Mouse (Mus musculus): ENCODE measurements around the gene Ccn1.

Ccn1 gene

DNA sequence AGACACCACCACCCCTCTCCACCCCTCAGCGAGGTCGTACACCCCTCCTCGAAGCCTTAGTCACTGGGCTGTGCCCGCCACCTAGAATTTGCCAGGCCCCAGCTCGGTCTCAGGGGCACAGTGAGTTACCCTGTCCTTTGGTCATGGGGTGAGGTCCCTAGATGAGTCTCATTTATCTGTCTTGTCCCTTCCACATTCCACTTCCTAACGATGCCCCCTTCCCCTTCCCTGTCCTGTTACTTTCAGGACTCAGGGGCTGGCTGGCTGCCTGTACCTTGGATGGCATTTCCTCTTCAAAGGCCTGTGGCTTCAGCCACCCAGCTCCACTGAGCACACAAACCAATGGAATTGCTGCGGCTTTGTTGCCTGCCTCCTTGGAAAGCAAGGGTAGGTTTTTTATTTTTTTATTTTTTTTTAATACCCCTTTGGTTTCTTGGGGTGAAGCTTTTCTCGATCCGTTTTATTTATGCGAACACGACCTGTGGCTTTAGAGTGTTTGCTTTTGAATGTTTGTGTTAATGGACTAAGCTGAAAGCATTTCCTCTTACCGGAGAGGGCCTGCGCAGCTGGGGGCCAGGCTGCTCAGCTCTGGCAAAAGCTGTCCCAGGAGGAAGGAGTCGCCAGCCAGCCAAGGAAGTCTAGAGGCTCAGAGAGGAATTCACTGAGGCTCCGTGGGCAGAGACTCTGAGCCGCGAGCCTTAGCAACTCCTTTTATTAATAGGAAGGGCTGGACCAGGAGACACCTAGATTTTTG is 35.2 kb downstream of the Ccn1 start:
- no peak for DNase-seq

DNA sequence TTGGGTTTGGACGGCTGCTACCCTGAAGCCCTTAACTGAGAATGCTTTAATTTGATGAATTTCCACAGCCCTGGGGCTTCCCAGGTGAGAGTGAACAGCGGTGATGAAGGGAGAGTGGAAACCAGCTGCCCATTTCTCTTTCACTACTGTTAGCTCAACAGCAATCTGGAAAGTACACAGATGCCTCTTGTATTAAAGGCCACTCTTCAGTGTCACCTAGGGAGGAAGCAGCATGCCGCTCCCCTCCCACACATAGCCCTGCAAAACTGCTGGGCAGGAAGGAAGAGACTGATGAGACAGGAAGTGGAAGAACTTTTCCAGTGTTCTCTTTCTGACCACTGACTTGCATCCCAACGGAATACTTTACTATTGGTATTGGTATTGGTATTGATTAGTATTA is 36.5 kb downstream of the Ccn1 start:
- DNase-seq = no peak

DNA sequence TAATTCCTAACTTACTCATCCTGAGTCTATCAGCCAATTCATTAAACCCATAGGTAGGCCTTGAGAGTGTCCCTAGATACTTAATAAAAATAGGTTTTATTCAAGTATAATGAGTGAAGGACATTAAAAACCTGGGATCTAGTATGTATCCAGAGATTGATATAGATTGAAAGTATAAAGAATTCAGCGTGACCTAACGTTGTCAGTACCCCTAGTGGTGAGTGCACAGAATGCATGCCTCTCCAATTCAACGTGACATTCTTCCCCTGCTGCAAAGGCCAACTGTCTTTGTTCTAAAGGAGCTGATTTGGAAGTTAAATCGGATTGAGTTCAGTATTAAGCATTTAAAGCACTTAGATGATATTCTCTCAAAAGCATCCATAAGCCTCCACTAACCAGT is 37.1 kb downstream of the Ccn1 start:
- DNase-seq = no peak

DNA sequence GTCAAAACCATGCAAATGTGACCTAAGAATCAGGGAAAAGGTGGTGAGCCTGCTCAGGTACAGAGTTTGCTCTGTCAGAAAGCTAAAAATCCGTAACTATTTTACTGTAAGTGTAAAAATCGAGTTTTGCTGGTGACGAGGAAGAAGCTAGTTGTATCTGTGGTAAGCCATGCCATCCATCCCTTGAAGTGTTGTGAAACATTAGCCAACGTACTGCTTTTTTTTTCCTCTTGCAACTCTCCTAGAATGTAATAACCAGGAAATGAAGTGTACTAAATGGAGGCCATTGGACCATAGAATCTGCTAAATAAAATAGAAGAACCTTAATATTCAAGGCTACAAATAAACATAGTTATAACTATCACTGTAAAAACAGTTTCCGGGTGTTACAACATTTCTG is 41.5 kb downstream of the Ccn1 start:
- DNase-seq = no peak

DNA sequence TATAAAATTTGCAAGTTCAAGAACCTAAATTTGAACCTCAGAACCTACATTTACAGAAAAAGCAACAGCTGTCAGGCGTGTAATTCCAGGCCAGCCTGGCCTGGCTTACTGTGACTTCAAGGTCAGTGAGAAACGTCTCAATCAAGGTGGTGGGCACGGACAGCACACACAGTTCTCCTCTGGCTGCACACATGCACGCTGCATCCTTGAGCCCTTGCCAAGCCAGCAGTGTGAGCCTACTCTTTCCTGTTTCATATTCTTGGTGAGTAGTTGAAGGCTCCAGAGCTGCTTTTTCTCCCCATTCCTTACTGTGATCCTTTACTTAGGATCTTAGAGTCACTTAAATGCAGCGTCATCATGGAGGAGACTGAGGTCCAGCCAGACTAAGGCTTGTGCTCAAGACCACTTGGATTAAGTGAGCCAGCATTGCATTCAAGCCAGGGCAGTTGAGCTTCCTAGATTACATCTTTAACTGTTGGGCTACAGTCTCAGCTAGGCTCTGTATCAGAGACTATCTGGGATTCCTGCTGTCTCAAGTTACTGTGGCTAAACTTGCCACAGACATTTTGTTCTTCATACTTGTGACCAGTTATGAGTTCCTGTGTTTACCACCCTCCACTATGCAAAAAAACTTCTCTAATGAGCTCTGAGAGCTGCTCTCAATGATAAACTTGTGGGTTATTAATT is 44.2 kb downstream of the Ccn1 start:
- DNase-seq = no peak

DNA sequence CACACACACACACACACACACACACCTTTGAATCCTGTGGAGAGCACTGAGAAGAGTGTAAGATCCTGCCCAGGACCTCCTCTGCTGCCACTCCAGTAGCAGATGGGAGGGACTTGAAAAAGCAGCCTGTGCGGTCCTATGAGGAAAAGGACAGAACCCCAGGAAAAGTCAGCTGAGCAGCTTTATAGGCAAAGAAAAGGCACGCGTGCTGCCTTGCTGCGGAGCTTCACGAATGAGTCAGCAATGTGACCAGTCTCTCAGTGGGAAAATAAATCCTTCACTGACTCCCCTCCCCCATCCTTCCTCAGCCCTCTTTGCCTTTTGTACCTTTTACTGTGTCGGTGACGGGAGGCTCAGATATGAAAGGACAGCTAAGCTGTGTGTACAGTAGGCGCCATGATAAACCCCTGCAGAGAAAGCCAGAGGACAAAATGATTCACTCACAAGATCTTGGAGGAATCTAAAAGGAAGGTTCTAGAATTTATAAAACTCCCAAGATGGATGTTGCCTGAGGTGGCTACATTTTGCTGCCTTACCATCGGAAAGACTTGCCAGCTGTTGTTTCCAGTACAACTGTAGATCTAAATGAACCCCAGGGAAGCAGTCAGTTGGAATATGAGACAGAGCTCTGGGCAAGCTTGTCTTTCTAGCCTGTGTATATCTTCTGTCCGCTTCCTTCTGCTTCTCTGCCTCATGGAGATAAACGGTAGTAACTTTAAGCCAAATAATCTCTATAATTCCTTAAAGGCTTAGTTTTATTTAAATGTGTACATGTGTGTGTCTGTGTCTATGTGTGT is 47.2 kb downstream of the Ccn1 start:
- DNase-seq = no peak

DNA sequence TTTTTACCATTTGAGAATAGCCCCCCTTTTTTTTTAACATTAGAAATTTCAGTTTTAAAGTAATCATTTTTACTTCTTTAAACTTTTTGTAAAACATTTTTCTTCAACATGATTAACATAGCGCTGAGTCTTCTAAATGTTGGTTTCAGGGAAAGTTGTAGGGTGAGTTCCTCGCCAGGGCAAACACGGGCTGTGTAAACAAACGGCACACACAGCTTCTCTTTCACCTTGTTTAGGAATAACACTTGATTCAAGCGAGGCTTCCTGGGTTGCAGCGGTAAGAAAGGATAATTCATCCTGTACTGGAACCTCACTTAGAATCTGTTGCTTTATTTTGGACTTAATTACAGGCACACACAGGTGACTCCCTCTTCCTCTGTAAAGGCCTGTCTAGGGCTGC is 48.4 kb downstream of the Ccn1 start:
- DNase-seq = no peak

DNA sequence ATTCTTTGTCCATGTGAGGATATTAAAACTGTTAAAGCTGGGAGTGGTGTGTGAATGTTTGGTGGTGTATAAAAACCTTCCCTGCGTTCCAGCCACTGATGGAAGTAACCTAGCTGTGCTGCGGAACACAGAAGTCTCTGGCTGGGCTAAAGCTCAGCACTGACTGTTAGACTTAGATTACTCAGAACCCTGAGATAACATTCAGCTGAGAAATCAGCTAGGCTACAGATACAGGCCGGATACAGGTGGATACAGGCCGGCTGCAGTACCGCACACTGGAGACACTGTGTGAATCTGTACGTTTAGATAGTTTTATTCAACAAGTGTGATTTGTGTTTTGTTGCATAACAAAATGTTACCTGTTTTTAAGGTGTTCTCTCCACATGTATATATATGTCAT is 49.0 kb downstream of the Ccn1 start:
- DNase-seq = no peak

DNA sequence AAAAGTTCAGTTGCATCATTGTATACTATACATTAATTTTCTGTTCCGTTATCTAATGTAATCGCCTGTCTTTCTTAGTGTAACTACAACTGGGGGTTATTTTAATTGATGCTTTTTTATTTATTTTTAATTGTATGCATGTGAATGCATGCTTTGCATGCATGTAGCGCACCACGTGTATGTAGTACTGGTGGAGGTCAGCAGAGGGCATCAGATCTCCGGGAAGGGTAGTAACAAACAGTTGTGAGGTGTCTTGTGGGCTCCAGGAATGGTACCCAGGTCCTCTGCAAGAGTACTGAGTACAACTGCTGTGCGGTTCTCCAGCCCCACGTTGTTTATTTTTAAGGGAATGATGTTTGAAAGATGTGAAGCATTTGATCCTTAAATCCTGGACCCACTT is 50.7 kb downstream of the Ccn1 start:
- no peak for DNase-seq
